Mouse (Mus musculus) adrenal gland, adult 8-10 months (tissue): ENCODE data around the gene Vmn2r86. TPM values are rescaled to one million over a fixed set of nuclear protein-coding genes. Genes with fewer than 3 reads are reported as not detected.
"Not testable (repeated sequence)": the region's sequence is repeated elsewhere in the genome, so short reads cannot be mapped to it uniquely, and the experiment has no call there.

Experiments used
- DNase-seq: peaks from one replicate; pipeline ENCODE4 v3.0.0; 2022
- total RNA-seq, 4 experiments: library from RNA; stranded (reverse); gene quantifications; 2 replicates each; pipeline ENCODE4 v1.2.4; 2022

Vmn2r86 gene
- total RNA-seq, result under 1 TPM in 1 of 4 experiments, not detected in 3; 0.03 TPM

- DNase-seq, result not testable (repeated sequence)
These were observed at the start of gene Vmn2r86 for GRCm38 (mm10) chr10:130455950-130456349. TSS of gene Vmn2r86 (minus strand) at chr10:130456050.

GRCm38 (mm10) chr10:130497296-130497695, 41.4 kb upstream of the Vmn2r86 start, which contains the start of gene Vmn2r87:
TSS of gene Vmn2r87 (minus strand) at chr10:130497396.
- no peak for DNase-seq

- DNase-seq, result peak; percentile 1
These were observed 14.5 kb upstream of the Vmn2r86 start for GRCm38 (mm10) chr10:130470311-130470760.

- DNase-seq, result no peak
These were observed 11.1 kb downstream of the Vmn2r86 start for GRCm38 (mm10) chr10:130444776-130445175.

GRCm38 (mm10) chr10:130434185-130434898, 21.5 kb downstream of the Vmn2r86 start:
- peak; percentile 15 for DNase-seq

- not testable (repeated sequence) for DNase-seq
These were observed 26.2 kb downstream of the Vmn2r86 start, which contains the start of gene Vmn2r85 for GRCm38 (mm10) chr10:130429603-130430002. TSS of gene Vmn2r85 (minus strand) at chr10:130429703.

GRCm38 (mm10) chr10:130422368-130422767, 33.5 kb downstream of the Vmn2r86 start:
- not testable (repeated sequence) for DNase-seq

- DNase-seq, result no peak
These were observed 35.4 kb downstream of the Vmn2r86 start for GRCm38 (mm10) chr10:130420401-130420800.

GRCm38 (mm10) chr10:130419954-130420353, 35.9 kb downstream of the Vmn2r86 start:
- not testable (repeated sequence) for DNase-seq

GRCm38 (mm10) chr10:130416352-130416751, 39.5 kb downstream of the Vmn2r86 start:
- not testable (repeated sequence) for DNase-seq

- DNase-seq, result not testable (repeated sequence)
These were observed 43.6 kb downstream of the Vmn2r86 start for GRCm38 (mm10) chr10:130412167-130412698.

- no peak for DNase-seq
These were observed 61.6 kb downstream of the Vmn2r86 start, which contains the start of gene Vmn2r84 for GRCm38 (mm10) chr10:130394232-130394631. TSS of gene Vmn2r84 (minus strand) at chr10:130394332.

Other genes starting within 250 kb of the Vmn2r86 start
- gene Olfr827, start 241.6 kb downstream of the Vmn2r86 start, total RNA-seq, result not detected
- gene Neurod4, start 175.8 kb downstream of the Vmn2r86 start, total RNA-seq, result 1 to 10 TPM in 3 of 4 experiments, under 1 TPM in 1; 0.45 to 2.2 (median 1.4) TPM
- gene Tespa1, start 133.2 kb downstream of the Vmn2r86 start, total RNA-seq, result under 1 TPM in 3 of 4 experiments, not detected in 1; 0.46 to 0.91 (median 0.80) TPM
- gene Vmn2r84, start 61.7 kb downstream of the Vmn2r86 start, total RNA-seq, result not detected
- not detected for gene Vmn2r85, start 26.3 kb downstream of the Vmn2r86 start, total RNA-seq
- not detected for gene Vmn2r87, start 41.3 kb upstream of the Vmn2r86 start, total RNA-seq